Mouse (Mus musculus) layer of hippocampus, postnatal 36 days (tissue): ENCODE measurements around the gene Zfp846. TPM values are rescaled to one million over a fixed set of nuclear protein-coding genes. Genes with fewer than 3 reads are reported as not detected.

Experiments
- DNase-seq, 2 experiments: peaks; one replicate each; pipeline ENCODE4 v3.0.0; 2022
- total RNA-seq, 2 experiments: library from RNA; stranded (reverse); gene quantifications; 2 replicates each; pipeline ENCODE4 v1.2.3; 2021

The Zfp846 gene
- total RNA-seq, 2 experiments from 2014 or later = 23.9 to 24.8 TPM

DNA sequence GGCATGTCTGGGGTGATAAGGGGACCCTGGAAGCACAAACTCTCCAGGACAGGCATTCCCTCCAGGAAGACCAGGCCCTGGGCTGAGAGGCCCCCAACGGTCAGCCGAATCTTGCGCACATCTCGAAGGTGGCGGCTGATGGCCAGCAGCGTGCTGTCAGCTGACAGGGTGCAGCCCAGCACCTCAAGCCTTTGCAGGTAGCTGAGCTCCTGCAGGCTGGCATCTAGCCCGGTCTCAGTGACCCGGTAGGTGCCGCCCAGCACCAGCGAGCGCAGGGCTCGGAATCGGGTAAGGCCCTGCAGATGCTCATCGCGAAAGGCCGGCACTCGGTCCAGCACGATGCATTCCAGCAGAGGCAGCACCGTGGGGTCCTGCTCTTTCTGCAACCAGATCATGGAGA, 57.5 kb downstream of the Zfp846 start:
- no peak for DNase-seq

DNA sequence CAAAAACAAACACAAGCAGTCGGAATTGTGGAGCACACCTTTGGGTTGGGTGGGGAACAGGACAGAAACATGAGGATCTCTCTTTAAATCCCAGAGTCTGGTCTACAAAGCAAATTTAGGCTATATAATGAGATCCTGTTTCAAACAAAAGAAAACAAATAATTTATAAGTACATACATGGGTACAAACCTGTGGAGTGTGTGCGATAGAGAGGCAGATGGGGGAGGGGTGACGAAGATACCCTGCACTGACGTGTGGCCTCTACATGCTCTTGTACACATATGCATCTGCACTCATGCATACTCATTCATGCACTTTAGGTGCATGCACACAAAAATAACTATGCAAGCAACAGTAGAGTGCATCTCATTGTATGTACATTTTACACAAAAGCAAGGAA, 58.4 kb downstream of the Zfp846 start:
- DNase-seq = no peak

DNA sequence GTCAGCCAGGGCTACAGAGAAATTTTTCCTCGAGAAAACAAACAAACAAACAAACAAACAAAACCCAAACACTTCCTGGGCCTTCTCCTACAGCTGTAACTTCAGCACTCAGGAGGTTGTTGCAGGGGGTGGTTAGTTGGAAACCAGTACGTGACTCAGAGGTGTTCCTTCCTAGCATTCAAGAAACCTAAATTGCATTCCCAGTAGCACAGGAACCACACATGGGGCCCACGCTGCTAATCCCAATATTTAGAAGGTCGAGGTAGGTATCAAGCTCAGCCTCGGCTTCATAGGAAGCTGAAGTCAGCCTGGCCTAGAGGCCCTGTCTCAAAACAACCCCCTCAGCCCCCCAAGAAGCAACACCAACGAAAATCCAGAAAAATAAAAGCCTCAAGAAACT, 60.4 kb downstream of the Zfp846 start:
- DNase-seq = no peak

DNA sequence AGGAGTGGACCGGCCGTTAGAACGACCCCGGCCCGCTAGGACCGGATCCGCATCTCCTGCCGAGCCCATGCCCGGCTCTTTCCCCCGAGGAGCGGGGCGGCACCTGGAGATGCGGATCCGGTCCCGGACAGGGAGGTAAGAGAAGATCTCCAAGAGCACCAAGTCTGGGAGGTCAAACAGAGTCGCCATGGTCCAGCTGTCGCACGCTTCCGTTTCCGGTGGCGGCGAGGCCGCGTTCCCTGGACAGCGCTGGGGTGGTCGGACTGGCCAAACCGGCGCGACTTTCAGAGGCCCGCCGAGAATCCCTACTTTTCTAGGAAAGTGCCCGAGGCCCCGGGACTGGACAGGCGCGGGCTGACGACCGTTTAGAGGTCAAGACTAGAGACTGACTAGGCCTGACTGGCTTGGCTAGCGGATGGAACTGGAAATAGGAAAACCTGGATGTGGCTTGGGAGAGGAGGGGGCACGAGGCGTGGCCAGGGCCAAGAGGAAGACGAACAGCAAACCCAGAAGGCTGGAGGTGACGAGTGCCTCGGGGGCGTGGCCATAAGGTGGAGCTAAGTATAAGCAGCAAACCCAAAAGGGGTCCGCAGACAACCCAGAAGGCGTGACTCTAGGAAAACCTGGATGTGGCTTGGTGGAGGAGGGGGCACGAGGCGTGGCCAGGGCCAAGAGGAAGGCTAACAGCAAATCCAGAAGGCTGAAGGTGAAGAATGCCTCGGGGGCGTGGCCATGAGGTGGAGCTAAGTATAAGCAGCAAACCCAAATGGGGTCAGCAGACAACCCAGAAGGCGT, 61.2 kb downstream of the Zfp846 start, which contains the start of gene Ubl5:
Gene Ubl5 (plus strand): TSS at position 778 of the 795 bp plus-strand sequence.
- peak in 1 of 2 experiments; percentile 41 for DNase-seq

DNA sequence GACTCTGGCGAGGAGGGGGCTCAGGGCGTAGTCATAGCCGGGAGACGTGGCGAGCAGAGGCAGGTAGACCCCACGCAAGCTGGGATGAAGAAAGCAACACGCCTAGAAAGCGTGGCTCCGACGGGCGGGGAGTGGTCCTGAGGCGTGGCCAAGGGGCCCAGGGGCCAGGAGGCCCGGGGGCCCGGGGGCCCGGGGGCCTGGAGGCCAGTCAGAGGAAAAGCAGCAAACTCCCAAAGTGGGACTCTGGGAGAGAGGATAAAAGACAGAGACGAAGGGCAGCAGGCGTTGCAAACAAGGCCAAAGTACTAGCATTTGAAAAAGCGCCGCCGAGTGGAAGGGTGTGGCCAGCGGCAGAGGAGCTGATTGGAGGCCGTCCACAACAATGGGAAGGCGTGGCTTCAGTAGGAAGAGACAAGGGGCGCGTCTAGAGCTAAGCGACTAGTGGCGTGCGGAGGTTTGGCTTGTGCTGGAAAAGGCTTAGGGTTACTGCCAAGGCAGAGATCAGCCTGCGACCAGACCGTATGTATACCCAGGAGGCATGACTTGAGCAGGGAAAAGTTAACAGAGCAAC, 61.9 kb downstream of the Zfp846 start:
- peak; percentile 64 to 69 for DNase-seq

DNA sequence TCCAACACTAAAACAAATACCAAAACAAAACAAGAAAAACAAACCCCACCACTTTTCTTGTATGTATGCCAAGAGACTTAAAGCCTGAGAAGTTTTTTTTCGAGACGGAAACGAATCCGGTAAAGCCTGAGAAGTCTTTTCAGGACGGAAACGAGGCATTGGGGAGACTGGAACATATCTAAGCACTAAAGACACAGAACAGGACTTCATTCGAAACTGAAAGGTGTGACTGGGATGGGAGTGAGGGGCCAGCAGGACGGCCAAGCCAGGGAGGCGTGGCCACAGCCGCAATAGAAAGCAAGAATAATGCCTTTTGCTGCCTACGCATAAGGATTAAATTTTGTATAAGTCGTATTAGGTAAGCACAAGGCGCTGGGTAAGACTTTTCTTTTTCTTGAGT, 62.7 kb downstream of the Zfp846 start:
- DNase-seq = no peak

DNA sequence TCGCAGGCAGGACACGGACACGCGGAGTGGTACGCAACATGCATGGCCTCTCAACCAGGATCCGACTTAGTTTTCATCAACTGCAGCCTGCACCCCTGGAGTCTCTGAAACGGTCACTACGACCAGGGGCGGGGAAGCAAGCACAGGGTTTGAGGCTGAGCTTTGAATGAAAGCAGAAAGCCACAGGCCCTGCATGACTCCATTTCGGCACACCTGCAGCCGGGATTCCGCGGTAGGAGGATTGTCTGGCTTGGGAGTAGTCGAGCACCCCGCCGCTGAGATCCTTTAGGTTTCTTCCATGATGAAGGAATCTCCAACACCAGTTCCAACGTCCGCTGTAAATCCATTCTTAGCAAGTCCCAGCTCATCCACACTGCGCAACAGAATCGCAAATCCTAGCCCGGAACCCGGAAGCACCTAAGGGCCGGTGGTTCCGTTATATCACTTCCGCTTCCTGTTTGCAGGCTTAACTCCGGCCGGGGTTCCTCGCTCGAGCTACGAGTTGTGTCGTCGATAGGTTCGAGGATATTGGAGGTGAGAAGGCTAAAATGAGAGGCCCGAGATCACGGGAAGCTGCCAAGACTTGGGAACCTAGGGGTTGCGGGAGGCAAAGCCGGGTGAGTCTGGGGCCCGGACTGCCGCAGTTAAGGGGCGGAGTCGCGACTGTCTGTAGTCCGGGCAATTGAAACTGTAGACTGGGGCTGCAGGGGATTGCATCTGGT, 63.4 kb downstream of the Zfp846 start, which contains the start of gene Fbxl12:
Gene Fbxl12 (minus strand): TSS at position 408 of the 722 bp plus-strand sequence.
- DNase-seq = peak; percentile 80 to 81

DNA sequence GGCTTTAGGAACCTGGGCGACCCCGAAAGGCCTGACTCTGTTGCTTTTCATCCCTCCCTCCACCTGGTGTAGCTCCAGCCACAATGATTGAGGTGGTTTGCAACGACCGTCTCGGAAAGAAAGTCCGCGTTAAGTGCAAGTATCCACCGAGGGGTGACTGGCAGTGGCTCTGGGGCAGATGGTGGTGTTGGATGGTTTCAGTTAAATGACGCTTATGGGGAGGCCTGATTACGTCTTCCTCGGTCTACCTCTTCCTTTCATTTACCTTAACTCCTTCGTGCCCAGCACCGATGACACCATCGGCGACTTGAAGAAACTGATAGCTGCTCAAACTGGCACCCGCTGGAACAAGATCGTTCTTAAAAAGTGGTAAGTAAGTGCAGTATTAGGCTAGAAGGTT, 64.0 kb downstream of the Zfp846 start:
- no peak for DNase-seq

DNA sequence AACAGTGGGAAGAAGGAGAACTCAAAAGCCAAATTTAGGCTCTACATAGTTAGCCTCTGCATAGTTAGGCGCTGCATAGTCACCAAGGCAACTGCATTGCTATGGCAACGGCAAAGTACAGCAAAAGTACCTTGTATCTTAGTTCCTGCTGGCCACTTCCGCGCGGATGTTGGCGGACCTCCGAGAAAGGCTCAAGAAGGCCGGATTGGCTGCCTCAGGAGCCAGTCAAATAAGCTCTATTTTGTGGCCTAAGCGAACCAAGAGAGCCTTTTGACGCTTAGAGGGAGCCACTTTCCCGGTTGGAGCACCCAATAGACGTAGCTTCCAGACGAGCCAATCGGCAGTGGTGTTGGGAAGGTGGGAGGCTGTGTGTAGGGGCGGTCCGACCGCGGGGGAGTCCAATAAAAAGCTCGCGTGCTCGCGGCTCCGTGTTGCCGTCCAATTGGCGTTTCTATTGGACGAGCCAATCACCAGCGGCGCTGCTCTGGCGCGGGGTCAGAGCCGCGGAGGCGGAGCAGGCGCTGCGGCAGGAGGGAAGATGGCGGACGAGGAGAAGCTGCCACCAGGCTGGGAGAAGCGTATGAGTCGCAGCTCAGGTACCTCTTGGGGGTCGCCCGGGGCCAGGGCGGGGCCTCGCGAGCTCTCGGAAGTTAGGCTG, 70.6 kb downstream of the Zfp846 start, which contains the start of gene Pin1:
Gene Pin1 (plus strand): TSS at position 494 of the 658 bp plus-strand sequence.
- DNase-seq = peak; percentile 99

DNA sequence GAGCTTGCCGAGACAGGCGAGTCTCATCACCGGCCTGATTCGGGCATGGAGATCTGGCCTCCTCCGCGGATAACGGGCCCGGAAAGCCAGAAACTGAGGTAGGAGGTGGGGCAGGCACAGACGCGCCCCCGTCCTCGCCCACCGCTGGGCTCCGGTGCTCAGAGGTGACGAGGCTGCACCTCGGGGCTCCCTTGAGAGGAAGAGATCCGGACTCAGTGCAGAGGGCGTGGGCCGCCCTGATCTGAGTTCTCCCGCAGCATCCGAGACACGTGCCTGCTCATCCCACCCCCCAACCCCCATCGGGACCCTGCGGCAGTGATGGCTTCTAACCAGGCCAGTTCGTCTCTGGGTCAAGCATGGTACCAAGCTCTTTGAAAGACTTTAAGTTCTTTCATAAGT, 71.2 kb downstream of the Zfp846 start:
- no peak for DNase-seq

DNA sequence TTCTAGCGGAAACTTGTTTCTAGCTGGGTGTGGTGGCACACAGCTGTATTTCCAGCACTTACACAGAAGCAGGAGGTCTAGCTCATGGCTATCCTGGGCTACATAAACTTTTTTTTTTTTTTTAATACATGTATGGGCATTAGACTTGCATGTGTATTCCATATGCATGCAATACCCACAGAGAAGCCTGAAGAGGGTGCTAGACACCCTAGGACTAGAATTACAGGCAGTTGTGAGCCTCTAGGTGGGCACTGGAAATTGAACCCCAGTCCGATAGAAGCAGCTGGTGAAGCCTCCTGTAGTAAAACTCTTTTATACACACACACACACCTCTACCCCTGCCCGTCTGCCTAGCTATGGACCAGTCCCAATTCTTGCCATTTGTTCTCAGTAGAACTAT, 72.8 kb downstream of the Zfp846 start:
- DNase-seq = no peak

Other genes starting within 250 kb of the Zfp846 start
- not detected for gene Olfr18, start 245.2 kb upstream of the Zfp846 start, total RNA-seq
- gene Zfp560, start 196.1 kb upstream of the Zfp846 start, total RNA-seq = 10 to 100 TPM in 1 of 2 experiments, 1 to 10 TPM in 1; 9.3 to 10.9 TPM
- gene Zfp26, start 121.1 kb upstream of the Zfp846 start, total RNA-seq = 10 to 100 TPM; 24.2 to 28.6 TPM
- 10 to 100 TPM; 25.2 to 32.8 TPM for gene Zfp426, start 88.5 kb upstream of the Zfp846 start, total RNA-seq
- gene Zfp266, start 59.9 kb upstream of the Zfp846 start, total RNA-seq = 10 to 100 TPM; 44.3 to 45.1 TPM
- gene Ubl5, start 61.6 kb downstream of the Zfp846 start, total RNA-seq = 100 to 1,000 TPM; 295 to 327 TPM
- gene Fbxl12, start 63.5 kb downstream of the Zfp846 start, total RNA-seq = 10 to 100 TPM; 19.6 to 22.6 TPM
- 10 to 100 TPM; 35.1 to 35.4 TPM for gene Pin1, start 70.8 kb downstream of the Zfp846 start, total RNA-seq
- 10 to 100 TPM; 36.1 to 39.1 TPM for gene Olfm2, start 165.1 kb downstream of the Zfp846 start, total RNA-seq
- 1 to 10 TPM; 1.3 to 2.0 TPM for gene Col5a3, start 233.8 kb downstream of the Zfp846 start, total RNA-seq
- gene Rdh8, start 237.2 kb downstream of the Zfp846 start, total RNA-seq = not detected